Mouse (Mus musculus): ENCODE data around the gene Maf.

- TF ChIP-seq CTCF (conservative IDR thresholded peaks at IDR 0.05; ENCODE audit: insufficient read depth, insufficient read length, low read depth, low read length), result no peak
- no peak for TF ChIP-seq POLR2A (IDR thresholded peaks at IDR 0.05; ENCODE audit: low read depth, low read length)
Measured at GRCm38 (mm10) chr8:115639951-115640350, 67.6 kb downstream of the Maf start.
